Mouse (Mus musculus) ES-E14 (cell line): ENCODE results near the gene Gm4027. TPM values are rescaled to one million over a fixed set of nuclear protein-coding genes. Genes with fewer than 3 reads are reported as not detected.
"Not testable (repeated sequence)": the region's sequence is repeated elsewhere in the genome, so short reads cannot be mapped to it uniquely, and the experiment has no call there.

ENCODE experiments used
- DNase-seq: peaks from one replicate; pipeline ENCODE4 v3.0.0-alpha.2; 2013; ENCODE audit warnings: low read depth, low spot score
- H3K27ac ChIP-seq: 2 replicates; pipeline ENCODE4 v1.5.1; 2012; ENCODE audit warnings: low read depth, mild to moderate bottlenecking, low read length, moderate library complexity, mixed read lengths; ENCODE audit not compliant: poor library complexity, insufficient read depth, severe bottlenecking
- H3K36me3 ChIP-seq: 2 replicates; pipeline ENCODE4 v1.6.1; 2012; ENCODE audit warnings: mild to moderate bottlenecking, low read length, moderate library complexity, mixed read lengths; ENCODE audit not compliant: control insufficient read depth, poor library complexity, insufficient read depth, severe bottlenecking
- H3K4me1 ChIP-seq, 2 experiments: fragments of 150-350 bp in 1 of 2; sonication (generic) in 1 of 2; 2 replicates each; pipeline ENCODE4 v1.6.1; 2012; ENCODE audit warnings: low read length in 2 of 2, mild to moderate bottlenecking in 1 of 2, mixed read lengths in 1 of 2; ENCODE audit not compliant: control insufficient read depth in 2 of 2, insufficient read depth in 2 of 2, poor library complexity in 1 of 2
- H3K4me3 ChIP-seq, 2 experiments: fragments of 150-350 bp in 1 of 2; sonication (generic) in 1 of 2; 2 replicates each; pipeline ENCODE4 v1.5.1; 2012; ENCODE audit warnings: low read length in 2 of 2, low read depth in 1 of 2, mild to moderate bottlenecking in 1 of 2, mixed read lengths in 1 of 2; ENCODE audit not compliant: insufficient read depth in 1 of 2, poor library complexity in 1 of 2, severe bottlenecking in 1 of 2
- H3K9ac ChIP-seq: 2 replicates; pipeline ENCODE4 v1.6.1; 2012; ENCODE audit warnings: low read depth, mild to moderate bottlenecking, low read length, mixed read lengths; ENCODE audit not compliant: poor library complexity, insufficient read depth, severe bottlenecking
- H3K9me3 ChIP-seq: fragments of 150-350 bp; sonication (generic); 2 replicates; pipeline ENCODE4 v1.6.1; 2012; ENCODE audit warnings: low read depth, mild to moderate bottlenecking, low read length; ENCODE audit not compliant: control insufficient read depth, insufficient read depth
- in situ Hi-C, 2 experiments: fragments of 600-800 bp; cut with MboI; formaldehyde crosslinking; loops; one replicate each; pipeline ENCODE4 v1.15.1; 2025; ENCODE audit warnings: low sequenced_read_pairs in 2 of 2, inconsistent platforms in 1 of 2; ENCODE audit not compliant: unreplicated experiment in 2 of 2
- total RNA-seq: library from RNA; depleted of rRNA; stranded (reverse); fragments of 300-350 nt; gene quantifications from 2 replicates; pipeline ENCODE4 v1.2.3, GENCODE M21; 2012; rRNA removed

The Gm4027 gene
- total RNA-seq, result 22.2 and 29.9 TPM in 2 replicates

DNA sequence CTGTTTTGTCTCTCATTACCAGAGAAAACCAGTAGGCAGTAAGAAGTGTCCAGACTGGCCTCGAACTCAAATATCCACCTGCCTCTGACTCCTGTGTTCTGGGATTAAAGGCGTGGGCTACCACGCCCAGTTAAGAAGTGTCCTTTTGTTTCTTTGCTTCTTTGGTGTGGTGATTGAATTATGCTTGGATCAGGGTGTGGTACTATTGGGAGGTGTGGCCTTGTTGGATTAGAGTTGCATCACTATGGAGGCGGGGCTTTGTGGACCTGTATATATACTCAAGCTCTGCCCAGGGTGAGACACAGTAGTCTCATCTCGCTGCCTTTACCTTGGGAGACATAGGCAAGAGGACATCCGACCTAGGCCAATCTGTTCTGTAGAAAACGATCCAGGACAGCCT is at the start of gene Gm4027:
Gene Gm4027, plus strand, starts transcription at position 301 of the 400 bp plus-strand sequence.
- H3K4me3 ChIP-seq, H3K9ac ChIP-seq, H3K36me3 ChIP-seq, H3K4me1 ChIP-seq, H3K27ac ChIP-seq, in situ Hi-C loops, DNase-seq, H3K9me3 ChIP-seq: not testable (repeated sequence)

DNA sequence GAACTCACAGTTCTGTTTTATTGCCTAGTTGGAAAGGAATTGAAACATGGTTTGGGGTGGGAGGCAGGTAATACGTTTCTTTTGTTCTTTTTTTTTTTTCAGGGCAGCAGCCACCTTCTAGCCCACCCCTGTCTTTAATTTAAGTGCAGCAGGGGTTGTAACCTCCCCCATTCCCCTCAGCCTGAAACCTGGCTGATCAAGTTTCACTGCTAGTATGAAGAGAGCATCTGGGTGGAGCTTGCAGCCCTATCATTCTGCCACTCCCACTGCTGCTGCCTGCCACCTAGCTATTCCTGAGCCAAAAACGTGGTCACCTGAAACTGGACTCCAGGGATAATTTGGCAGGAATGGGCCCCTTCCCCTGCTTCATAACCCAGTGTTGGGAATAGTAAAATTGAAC is 17.3 kb upstream of the Gm4027 start:
- H3K9me3 ChIP-seq, in situ Hi-C loops, H3K27ac ChIP-seq, H3K4me3 ChIP-seq, DNase-seq, H3K36me3 ChIP-seq, H3K4me1 ChIP-seq, H3K9ac ChIP-seq: not testable (repeated sequence)

DNA sequence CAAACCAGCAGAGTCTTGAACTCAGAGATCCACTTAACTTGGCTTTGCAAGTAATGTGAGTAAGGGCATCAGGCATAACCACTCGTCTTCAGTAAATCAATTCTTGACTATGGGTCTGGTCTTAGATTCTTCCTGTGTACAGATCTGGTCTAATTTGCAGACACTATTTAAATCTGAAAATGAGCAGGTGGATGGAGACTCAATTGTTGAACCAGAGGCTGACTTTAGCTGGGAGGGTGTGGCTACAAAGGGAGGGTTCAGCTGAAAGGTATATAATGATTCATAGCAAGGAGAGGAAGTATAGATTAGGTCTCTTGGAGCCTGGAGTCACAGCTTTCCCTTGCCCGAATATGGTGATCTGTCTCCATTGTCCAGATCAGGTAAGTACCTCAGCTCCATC is 16.3 kb upstream of the Gm4027 start, which contains the start of gene Oog1:
Gene Oog1, plus strand, starts transcription at position 301 of the 400 bp plus-strand sequence.
- H3K4me3 ChIP-seq, H3K4me1 ChIP-seq, DNase-seq, in situ Hi-C loops, H3K27ac ChIP-seq, H3K36me3 ChIP-seq, H3K9me3 ChIP-seq, H3K9ac ChIP-seq: not testable (repeated sequence)

DNA sequence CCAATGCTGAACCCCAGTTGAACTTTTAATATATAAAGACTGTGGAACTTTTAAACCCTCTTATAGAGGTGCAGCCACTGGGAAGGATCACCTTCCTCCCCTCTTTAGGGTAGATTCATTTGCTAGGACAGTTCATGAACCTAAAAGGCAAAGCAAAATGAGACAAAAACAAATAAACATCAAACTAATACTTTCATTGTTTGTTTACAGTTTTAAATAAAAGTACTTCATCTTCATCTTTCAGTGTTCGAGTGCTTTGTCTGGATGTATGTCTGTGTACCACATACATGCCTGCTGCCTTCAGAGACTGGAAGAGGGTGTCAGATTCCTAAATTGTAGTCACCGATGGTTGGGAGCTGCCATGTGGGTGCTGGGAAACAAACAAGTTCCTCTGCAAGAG is 25.9 kb downstream of the Gm4027 start, which contains the start of gene Gm16381:
Gene Gm16381, minus strand, starts transcription at position 101 of the 400 bp plus-strand sequence.
- H3K4me3 ChIP-seq, H3K9ac ChIP-seq, DNase-seq, H3K9me3 ChIP-seq, in situ Hi-C loops, H3K36me3 ChIP-seq, H3K4me1 ChIP-seq, H3K27ac ChIP-seq: not testable (repeated sequence)

DNA sequence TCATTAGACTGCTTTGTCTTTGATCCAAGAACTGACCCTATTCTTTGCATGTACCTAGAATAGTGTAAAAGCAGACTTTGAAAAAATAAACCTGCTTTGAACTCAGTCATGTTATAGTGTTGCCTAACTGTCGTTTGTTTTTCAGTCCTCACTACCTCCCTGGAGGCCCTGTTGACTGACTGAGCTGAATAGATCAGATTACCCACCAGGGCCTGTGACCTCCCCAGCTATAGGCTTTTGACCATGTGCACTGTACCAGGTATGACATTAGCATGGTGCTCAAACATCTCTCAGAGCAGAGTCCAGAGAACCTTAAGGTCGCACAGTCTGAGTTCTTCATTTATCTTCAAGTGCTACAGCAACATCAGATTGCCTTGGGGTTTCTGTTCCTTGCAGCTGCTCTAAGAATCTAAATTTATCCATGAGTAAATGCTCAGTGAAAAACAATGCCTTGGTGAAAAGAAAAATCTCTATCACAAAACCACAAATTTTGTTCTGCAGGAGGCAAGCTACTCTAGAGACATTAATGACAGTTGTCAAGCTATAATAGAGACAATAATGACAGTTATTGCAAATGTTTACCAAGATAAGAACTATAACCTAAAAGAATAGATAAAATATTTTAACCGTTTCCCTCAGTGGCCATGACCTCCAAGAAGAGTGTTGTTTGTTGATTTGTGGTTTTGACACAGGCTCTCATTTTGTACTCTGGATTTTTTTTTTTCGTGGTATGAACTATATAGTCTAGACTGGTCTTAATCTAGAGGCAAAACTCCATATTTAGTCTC is 34.4 kb downstream of the Gm4027 start:
- H3K27ac ChIP-seq, H3K4me3 ChIP-seq, H3K9ac ChIP-seq, in situ Hi-C loops, DNase-seq, H3K36me3 ChIP-seq, H3K4me1 ChIP-seq, H3K9me3 ChIP-seq: not testable (repeated sequence)

Other genes starting within 250 kb of the Gm4027 start
- 182 and 221 TPM in 2 replicates for gene Sptlc2, start 230.5 kb upstream of the Gm4027 start, total RNA-seq
- 124 and 175 TPM in 2 replicates for gene Slirp, start 175.0 kb upstream of the Gm4027 start, total RNA-seq
- 90.0 and 116 TPM in 2 replicates for gene Alkbh1, start 174.9 kb upstream of the Gm4027 start, total RNA-seq
- gene Snw1, start 146.6 kb upstream of the Gm4027 start, total RNA-seq, result 70.3 and 85.1 TPM in 2 replicates
- 6.4 and 8.2 TPM in 2 replicates for gene Gm5788, start 124.1 kb upstream of the Gm4027 start, total RNA-seq
- gene Gm8300, start 104.6 kb upstream of the Gm4027 start, total RNA-seq, result 21.0 and 24.1 TPM in 2 replicates
- gene Oog1, start 16.2 kb upstream of the Gm4027 start, total RNA-seq, result 0.13 TPM in 1 of 2 replicates, not detected in the other
- gene Gm16381, start 25.8 kb downstream of the Gm4027 start, total RNA-seq, result not detected in 2 replicates
- gene Gm21319, start 156.9 kb downstream of the Gm4027 start, total RNA-seq, result 0.36 and 0.48 TPM in 2 replicates
- gene Gm21936, start 176.6 kb downstream of the Gm4027 start, total RNA-seq, result 8.9 and 15.6 TPM in 2 replicates
- gene BB287469, start 197.7 kb downstream of the Gm4027 start, total RNA-seq, result 2.5 and 2.8 TPM in 2 replicates
- gene Gm2001, start 223.5 kb downstream of the Gm4027 start, total RNA-seq, result not detected in 2 replicates